Mouse (Mus musculus): ENCODE measurements around the gene Ogfod2.

GRCm38 (mm10) chr5:124093852-124094604 lies 18.1 kb upstream of the Ogfod2 start:
- TF ChIP-seq CTCF (IDR thresholded peaks at IDR 0.05; ENCODE audit: low read depth) (no peak), EP300 (IDR thresholded peaks at IDR 0.05; ENCODE audit: low read depth) (no peak)
